Mouse (Mus musculus): ENCODE data around the gene Sis. TPM values are rescaled to one million over a fixed set of nuclear protein-coding genes. Genes with fewer than 3 reads are reported as not detected.

Sis gene
- 0.10 TPM in 1 of 2 replicates, not detected in the other for total RNA-seq (2017)

GRCm38 (mm10) chr3:72967675-72968074 is at the start of gene Sis:
Gene Sis (minus strand): TSS chr3:72967863.
- ATAC-seq (replicated peaks; ENCODE audit: low read depth, poor library complexity, severe bottlenecking), result no peak

- no peak for ATAC-seq (replicated peaks; ENCODE audit: low read depth, poor library complexity, severe bottlenecking)
Observed at GRCm38 (mm10) chr3:73006045-73006444, 38.4 kb upstream of the Sis start.

- ATAC-seq (replicated peaks; ENCODE audit: low read depth, poor library complexity, severe bottlenecking), result no peak
Observed at GRCm38 (mm10) chr3:73002933-73003696, 35.5 kb upstream of the Sis start.

GRCm38 (mm10) chr3:72997517-72997916 is 29.9 kb upstream of the Sis start:
- ATAC-seq (replicated peaks; ENCODE audit: low read depth, poor library complexity, severe bottlenecking), result no peak

GRCm38 (mm10) chr3:72990992-72991391 is 23.3 kb upstream of the Sis start:
- no peak for ATAC-seq (replicated peaks; ENCODE audit: low read depth, poor library complexity, severe bottlenecking)

GRCm38 (mm10) chr3:72976602-72977001 is 8.9 kb upstream of the Sis start:
- ATAC-seq (replicated peaks; ENCODE audit: low read depth, poor library complexity, severe bottlenecking), result no peak

GRCm38 (mm10) chr3:72918919-72919526 is 48.6 kb downstream of the Sis start:
- no peak for ATAC-seq (replicated peaks; ENCODE audit: low read depth, poor library complexity, severe bottlenecking)

GRCm38 (mm10) chr3:72882501-72882900 is 85.2 kb downstream of the Sis start:
- no peak for ATAC-seq (replicated peaks; ENCODE audit: low read depth, poor library complexity, severe bottlenecking)

GRCm38 (mm10) chr3:72868141-72868540 is 99.5 kb downstream of the Sis start:
- no peak for ATAC-seq (replicated peaks; ENCODE audit: low read depth, poor library complexity, severe bottlenecking)

- ATAC-seq (replicated peaks; ENCODE audit: low read depth, poor library complexity, severe bottlenecking), result no peak
Observed at GRCm38 (mm10) chr3:72858738-72859137, 108.9 kb downstream of the Sis start.

- ATAC-seq (replicated peaks; ENCODE audit: low read depth, poor library complexity, severe bottlenecking), result no peak
Observed at GRCm38 (mm10) chr3:72855405-72855804, 112.3 kb downstream of the Sis start.

GRCm38 (mm10) chr3:72840641-72841040 is 127.0 kb downstream of the Sis start:
- no peak for ATAC-seq (replicated peaks; ENCODE audit: low read depth, poor library complexity, severe bottlenecking)

Other genes starting within 250 kb of the Sis start
- gene Slitrk3, start 89.9 kb upstream of the Sis start, total RNA-seq (2017), result not detected in 2 replicates

All from common myeloid progenitor, adult 5-6 weeks (primary cell).